Comparison of ENCODE assay signal across 8 mouse cellular contexts in genomic region chr2:168114699-168115350, GRCm38 (mm10). TPM values are rescaled to one million over a fixed set of nuclear protein-coding genes. Genes with fewer than 3 reads are reported as not detected.
A peak's percentile ranks its signal among the peaks of the same experiment; 100 is the strongest.
DNase-seq lines count a peak whose midpoint lies in the region; ATAC-seq and TF ChIP-seq lines count a peak whose summit lies in the region.

No protein-coding gene starts in this region.

- peak; percentile 67 for DNase-seq in 416B (ENCODE audit: low read depth)
- peak; percentile 62 for DNase-seq in adrenal gland, adult 8-10 months
- peak; percentile 63 to 86 for DNase-seq in heart, postnatal 14 days
- DNase-seq in kidney, postnatal 36 days = peak; percentile 93 to 94
- peak; percentile 96 for DNase-seq in lung, embryonic 14.5 days
- peak; percentile 76 for DNase-seq in ovary, postnatal 14 days (ENCODE audit: low spot score)
- peak; percentile 85 to 87 for DNase-seq in urinary bladder, postnatal 36 days (ENCODE audit: low spot score in 2 of 2)

- H3K36me3 ChIP-seq in forebrain, embryonic 15.5 days = no peaks in the 10 kb centered on the region
- no peaks in the 10 kb centered on the region for H3K36me3 ChIP-seq in lung, embryonic 14.5 days (ENCODE audit: insufficient read depth)

- no peaks in the 10 kb centered on the region for H3K27me3 ChIP-seq in forebrain, embryonic 15.5 days
- H3K27me3 ChIP-seq in lung, embryonic 14.5 days (ENCODE audit: insufficient read depth, low read length) = no peaks in the 10 kb centered on the region; the same call in none of the 2 replicates

- H3K9ac ChIP-seq in forebrain, embryonic 15.5 days (replicated peaks) = no peak overlapping the region
- peak overlapping the region; percentile 10; the same call in 1 of the 2 replicates for H3K9ac ChIP-seq in lung, embryonic 14.5 days

- H3K4me2 ChIP-seq in forebrain, embryonic 15.5 days (replicated peaks) = no peak overlapping the region
- H3K4me2 ChIP-seq in lung, embryonic 14.5 days = no peak overlapping the region

- peak; percentile 71 for TF ChIP-seq CTCF in lung, embryonic 14.5 days (IDR thresholded peaks at IDR 0.05; ENCODE audit: low read depth)

- H3K4me3 ChIP-seq in forebrain, embryonic 15.5 days = no peak overlapping the region
- H3K4me3 ChIP-seq in lung, embryonic 14.5 days (ENCODE audit: low read depth, low read length) = no peak overlapping the region

- no peaks in the 10 kb centered on the region for H3K9me3 ChIP-seq in forebrain, embryonic 15.5 days
- no peaks in the 10 kb centered on the region for H3K9me3 ChIP-seq in lung, embryonic 14.5 days (ENCODE audit: low read depth, low read length)

- peaks cover 16% of the 10 kb centered on the region for H3K4me1 ChIP-seq in forebrain, embryonic 15.5 days
- H3K4me1 ChIP-seq in lung, embryonic 14.5 days (ENCODE audit: insufficient read depth) = 0 out of 2 replicates have a peak, but pooled peaks cover 6% of the 10 kb centered on the region

- no peak overlapping the region for H3K27ac ChIP-seq in forebrain, embryonic 15.5 days (replicated peaks)
- peak overlapping the region; percentile 76 for H3K27ac ChIP-seq in lung, embryonic 14.5 days (ENCODE audit: low read depth)

- intact Hi-C loops in heart, postnatal 14 days (cut with DNase I) = loop anchor here (5.0 kb wide), 2 partner anchors 92 to 332 kb away; partner anchors contain the start of gene Adnp

- ATAC-seq in forebrain, embryonic 15.5 days (replicated peaks) = peak; percentile 45
- ATAC-seq in lung, embryonic 14.5 days (ENCODE audit: insufficient read depth) = peak; percentile 84

- 17% methylated on average over 17 of the region's 17 CpGs for WGBS in forebrain, embryonic 15.5 days
- WGBS in lung, embryonic 14.5 days = 15% methylated on average over 17 of the region's 17 CpGs

RNA-seq across cellular contexts. Expression of gene Pard6b, which starts 34.0 kb away (rescaled TPM):
- 1 to 10 TPM; 1.9 to 2.8 (median 2.3) TPM for total RNA-seq in adrenal gland, adult 8-10 months (2022)
- polyA plus RNA-seq in forebrain, embryonic 15.5 days (2015; fragmentation: Nextera tagmentation; extraction: Ambion mirVana) = 6.9 and 7.4 TPM in 2 replicates
- 1 to 10 TPM; 2.9 to 3.6 TPM for total RNA-seq in heart, postnatal 14 days (2021)
- polyA plus RNA-seq in lung, embryonic 14.5 days (2014; fragmentation: Nextera tagmentation; extraction: Ambion mirVana) = 14.0 and 14.1 TPM in 2 replicates
